ENCODE assay signal across 15 mouse cellular contexts in the genomic region with DNA sequence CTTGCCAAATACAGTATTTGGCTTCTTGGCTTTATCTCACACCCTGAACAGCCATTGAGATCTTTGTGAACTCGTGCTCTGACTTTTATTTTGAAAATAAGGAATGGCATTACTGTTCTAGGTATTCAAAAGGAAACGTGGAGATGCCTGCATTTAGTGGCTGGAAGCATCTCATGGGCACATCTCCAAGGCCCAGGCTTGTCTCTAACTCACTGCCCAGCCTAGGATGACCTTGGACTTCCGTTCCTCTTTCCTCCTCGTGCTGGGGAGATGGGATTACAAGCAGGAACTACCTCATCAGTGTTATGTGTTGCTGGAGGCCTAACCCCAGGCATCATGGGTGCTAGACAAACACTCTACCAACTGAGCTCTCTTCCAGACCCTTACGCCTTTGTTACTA. TPM values are rescaled to one million over a fixed set of nuclear protein-coding genes. Genes with fewer than 3 reads are reported as not detected.
"Had no signal": no experiment of that assay in that cellular context is flagged by ENCODE, and none has a peak within 500 bp of the region (broad histone marks: within the 10 kb centered on the region; RNA-seq: fewer than 3 reads in every experiment).

No protein-coding gene starts in this region.

- ATAC-seq: midbrain, embryonic 16.5 days had no signal

- H3K9ac ChIP-seq: limb, embryonic 15.5 days; liver, embryonic 14.5 days; midbrain, embryonic 12.5 days; neural tube, embryonic 13.5 days had no signal

- H3K27ac ChIP-seq: kidney, postnatal 0 days; limb, embryonic 15.5 days; liver, embryonic 14.5 days; midbrain, embryonic 12.5 days; neural tube, embryonic 13.5 days had no signal

- H3K4me2 ChIP-seq: limb, embryonic 15.5 days; midbrain, embryonic 12.5 days; neural tube, embryonic 13.5 days had no signal

- DNase-seq: layer of hippocampus, adult 9-11 months; layer of hippocampus, postnatal 36 days; lung, adult 18-20 months; retina, postnatal 1 day; right cerebral cortex, postnatal 4 days; spleen, adult 18-20 months; thymus, adult 18-20 months; thymus, postnatal 14 days had no signal

- H3K9me3 ChIP-seq: limb, embryonic 15.5 days; midbrain, embryonic 12.5 days; neural tube, embryonic 13.5 days had no signal

- H3K4me3 ChIP-seq: limb, embryonic 15.5 days; midbrain, embryonic 12.5 days; neural tube, embryonic 13.5 days had no signal

- H3K36me3 ChIP-seq: midbrain, embryonic 12.5 days; neural tube, embryonic 13.5 days had no signal

- H3K27me3 ChIP-seq: limb, embryonic 15.5 days had no signal

RNA-seq across cellular contexts. Expression of gene Atoh8, which starts 32.1 kb away (rescaled TPM):
- total RNA-seq: megakaryocyte-erythroid progenitor cell, adult 5-6 weeks had no signal
